Mouse (Mus musculus): ENCODE results near the gene Fam78a. TPM values are rescaled to one million over a fixed set of nuclear protein-coding genes. Genes with fewer than 3 reads are reported as not detected.

Fam78a gene
- polyA plus RNA-seq, 1 experiment from 2014 or later, result 0.46 TPM

- no peak for DNase-seq (ENCODE audit: low spot score)
- ATAC-seq (ENCODE audit: low FRiP score, low TSS enrichment), result no peak
- H3K9ac ChIP-seq (ENCODE audit: low read length), result no peak overlapping the region
- H3K4me1 ChIP-seq (replicated peaks; ENCODE audit: control insufficient read depth, insufficient read depth), result no peaks in the 10 kb centered on the region
- H3K4me3 ChIP-seq (ENCODE audit: low read depth, low read length), result no peak overlapping the region
- no peak overlapping the region for H3K4me2 ChIP-seq (replicated peaks; ENCODE audit: low read depth)
- H3K27ac ChIP-seq (replicated peaks), result peak overlapping the region; percentile 40
- no peak for TF ChIP-seq EP300 (optimal IDR thresholded peaks at IDR 0.05)
- TF ChIP-seq CTCF (IDR thresholded peaks at IDR 0.05; ENCODE audit: low read depth), result no peak
- no peaks in the 10 kb centered on the region for H3K36me3 ChIP-seq (ENCODE audit: control insufficient read depth, insufficient read depth, low read length)
- WGBS, result 70% methylated on average over 16 of the region's 16 CpGs
- H3K27me3 ChIP-seq (ENCODE audit: control insufficient read depth, insufficient read depth, low read length), result no peaks in the 10 kb centered on the region
- H3K9me3 ChIP-seq (ENCODE audit: control insufficient read depth, low read length), result no peaks in the 10 kb centered on the region
Observed at GRCm38 (mm10) chr2:32105117-32105913, 20.7 kb upstream of the Fam78a start.

GRCm38 (mm10) chr2:32104122-32104521 lies 19.5 kb upstream of the Fam78a start:
- Histone ChIP-seq H3K27me3 (ENCODE audit: control insufficient read depth, insufficient read depth, low read length) (no peaks in the 10 kb centered on the region), H3K9me3 (ENCODE audit: control insufficient read depth, low read length) (no peaks in the 10 kb centered on the region), H3K9ac (ENCODE audit: low read length) (no peak overlapping the region), H3K4me3 (ENCODE audit: low read depth, low read length) (no peak overlapping the region), H3K4me2 (replicated peaks; ENCODE audit: low read depth) (no peak overlapping the region), H3K36me3 (ENCODE audit: control insufficient read depth, insufficient read depth, low read length) (no peaks in the 10 kb centered on the region), H3K27ac (replicated peaks) (no peak overlapping the region), H3K4me1 (replicated peaks; ENCODE audit: control insufficient read depth, insufficient read depth) (no peaks in the 10 kb centered on the region)
- 84% methylated on average over 7 of the region's 7 CpGs for WGBS
- DNase-seq (ENCODE audit: low spot score) (no peak), ATAC-seq (ENCODE audit: low FRiP score, low TSS enrichment) (no peak)
- TF ChIP-seq CTCF (IDR thresholded peaks at IDR 0.05; ENCODE audit: low read depth) (no peak), EP300 (optimal IDR thresholded peaks at IDR 0.05) (no peak)

- ATAC-seq (ENCODE audit: low FRiP score, low TSS enrichment) (no peak), DNase-seq (ENCODE audit: low spot score) (no peak)
- Histone ChIP-seq H3K9ac (ENCODE audit: low read length) (no peak overlapping the region), H3K4me3 (ENCODE audit: low read depth, low read length) (no peak overlapping the region), H3K27ac (replicated peaks) (no peak overlapping the region), H3K27me3 (ENCODE audit: control insufficient read depth, insufficient read depth, low read length) (no peaks in the 10 kb centered on the region), H3K9me3 (ENCODE audit: control insufficient read depth, low read length) (no peaks in the 10 kb centered on the region), H3K4me2 (replicated peaks; ENCODE audit: low read depth) (no peak overlapping the region), H3K4me1 (replicated peaks; ENCODE audit: control insufficient read depth, insufficient read depth) (no peaks in the 10 kb centered on the region), H3K36me3 (ENCODE audit: control insufficient read depth, insufficient read depth, low read length) (no peaks in the 10 kb centered on the region)
- TF ChIP-seq CTCF (IDR thresholded peaks at IDR 0.05; ENCODE audit: low read depth) (no peak), EP300 (optimal IDR thresholded peaks at IDR 0.05) (no peak)
- WGBS, result 70% methylated on average over 7 of the region's 7 CpGs
Observed at GRCm38 (mm10) chr2:32103557-32103956, 18.9 kb upstream of the Fam78a start.

DNA sequence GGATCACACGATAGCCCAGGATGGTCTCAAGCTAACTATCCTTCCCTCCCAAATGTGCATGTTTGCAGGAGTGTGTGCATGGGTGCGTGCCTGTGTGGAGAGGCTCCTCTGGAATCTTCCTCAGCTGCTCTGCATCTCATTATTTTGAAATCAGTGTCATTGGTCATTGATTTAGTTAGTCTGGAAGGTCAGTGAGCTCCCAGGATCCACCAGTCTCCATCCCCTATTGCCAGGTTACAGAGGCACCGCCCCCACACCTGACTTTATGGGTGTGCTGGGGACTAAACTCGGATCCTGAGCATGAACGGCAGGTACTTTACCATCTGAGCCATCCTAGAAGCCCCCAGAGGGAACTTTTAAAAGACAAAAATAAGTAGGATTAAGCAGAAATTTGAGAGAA lies 18.3 kb upstream of the Fam78a start:
- TF ChIP-seq EP300 (optimal IDR thresholded peaks at IDR 0.05) (no peak), CTCF (IDR thresholded peaks at IDR 0.05; ENCODE audit: low read depth) (no peak)
- Histone ChIP-seq H3K27ac (replicated peaks) (no peak overlapping the region), H3K27me3 (ENCODE audit: control insufficient read depth, insufficient read depth, low read length) (no peaks in the 10 kb centered on the region), H3K4me3 (ENCODE audit: low read depth, low read length) (no peak overlapping the region), H3K9ac (ENCODE audit: low read length) (no peak overlapping the region), H3K36me3 (ENCODE audit: control insufficient read depth, insufficient read depth, low read length) (no peaks in the 10 kb centered on the region), H3K9me3 (ENCODE audit: control insufficient read depth, low read length) (no peaks in the 10 kb centered on the region), H3K4me2 (replicated peaks; ENCODE audit: low read depth) (no peak overlapping the region), H3K4me1 (replicated peaks; ENCODE audit: control insufficient read depth, insufficient read depth) (no peaks in the 10 kb centered on the region)
- DNase-seq (ENCODE audit: low spot score) (no peak), ATAC-seq (ENCODE audit: low FRiP score, low TSS enrichment) (no peak)
- WGBS, result 45% methylated on average over 5 of the region's 5 CpGs

DNA sequence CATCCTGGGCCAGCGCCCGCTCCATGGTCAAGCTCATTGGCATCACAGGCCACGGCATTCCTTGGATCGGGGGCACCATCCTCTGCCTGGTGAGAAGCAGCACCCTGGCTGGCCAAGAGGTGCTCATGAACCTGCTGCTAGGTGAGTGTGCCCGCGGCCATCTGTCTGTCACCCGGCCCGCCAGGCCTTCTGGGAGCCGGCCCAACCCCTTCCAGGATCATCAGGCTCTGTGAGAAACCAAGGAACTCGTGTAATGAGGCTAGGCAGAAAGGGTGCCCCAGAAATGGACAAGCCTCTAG lies 11.4 kb upstream of the Fam78a start:
- Histone ChIP-seq H3K9ac (ENCODE audit: low read length) (peak overlapping the region; percentile 55), H3K4me2 (replicated peaks; ENCODE audit: low read depth) (peak overlapping the region; percentile 50), H3K9me3 (ENCODE audit: control insufficient read depth, low read length) (no peaks in the 10 kb centered on the region), H3K4me1 (replicated peaks; ENCODE audit: control insufficient read depth, insufficient read depth) (no peaks in the 10 kb centered on the region), H3K27ac (replicated peaks) (no peak overlapping the region), H3K27me3 (ENCODE audit: control insufficient read depth, insufficient read depth, low read length) (no peaks in the 10 kb centered on the region), H3K36me3 (ENCODE audit: control insufficient read depth, insufficient read depth, low read length) (no peaks in the 10 kb centered on the region), H3K4me3 (ENCODE audit: low read depth, low read length) (peak overlapping the region; percentile 37)
- no peak for ATAC-seq (ENCODE audit: low FRiP score, low TSS enrichment)
- WGBS, result 80% methylated on average over 10 of the region's 10 CpGs
- no peak for DNase-seq (ENCODE audit: low spot score)
- TF ChIP-seq CTCF (IDR thresholded peaks at IDR 0.05; ENCODE audit: low read depth), result no peak
- no peak for TF ChIP-seq EP300 (optimal IDR thresholded peaks at IDR 0.05)

GRCm38 (mm10) chr2:32095351-32096121 lies 10.9 kb upstream of the Fam78a start, which contains the start of gene Plpp7:
Gene Plpp7 (plus strand): TSS chr2:32095528.
- WGBS, result 49% methylated on average over 22 of the region's 22 CpGs
- no peaks in the 10 kb centered on the region for H3K27me3 ChIP-seq (ENCODE audit: control insufficient read depth, insufficient read depth, low read length)
- DNase-seq (ENCODE audit: low spot score) (peak; percentile 51), ATAC-seq (ENCODE audit: low FRiP score, low TSS enrichment) (peak; percentile 55)
- H3K4me2 ChIP-seq (replicated peaks; ENCODE audit: low read depth), result peak within 1 kb of the TSS; percentile 50
- no peaks in the 10 kb centered on the region for H3K9me3 ChIP-seq (ENCODE audit: control insufficient read depth, low read length)
- H3K4me3 ChIP-seq (ENCODE audit: low read depth, low read length), result peak within 1 kb of the TSS; percentile 37
- H3K4me1 ChIP-seq (replicated peaks; ENCODE audit: control insufficient read depth, insufficient read depth), result no peaks in the 10 kb centered on the region
- TF ChIP-seq EP300 (optimal IDR thresholded peaks at IDR 0.05), result no peak
- no peak for TF ChIP-seq CTCF (IDR thresholded peaks at IDR 0.05; ENCODE audit: low read depth)
- no peak within 1 kb of the TSS for H3K27ac ChIP-seq (replicated peaks)
- no peaks in the 10 kb centered on the region for H3K36me3 ChIP-seq (ENCODE audit: control insufficient read depth, insufficient read depth, low read length)
- H3K9ac ChIP-seq (ENCODE audit: low read length), result peak within 1 kb of the TSS; percentile 55
